Mouse (Mus musculus): Measurements from ENCODE around the gene Cmah. TPM values are rescaled to one million over a fixed set of nuclear protein-coding genes. Genes with fewer than 3 reads are reported as not detected.

Cmah gene
- polyA plus RNA-seq, 1 experiment from 2014 or later, result 0.37 TPM

DNA sequence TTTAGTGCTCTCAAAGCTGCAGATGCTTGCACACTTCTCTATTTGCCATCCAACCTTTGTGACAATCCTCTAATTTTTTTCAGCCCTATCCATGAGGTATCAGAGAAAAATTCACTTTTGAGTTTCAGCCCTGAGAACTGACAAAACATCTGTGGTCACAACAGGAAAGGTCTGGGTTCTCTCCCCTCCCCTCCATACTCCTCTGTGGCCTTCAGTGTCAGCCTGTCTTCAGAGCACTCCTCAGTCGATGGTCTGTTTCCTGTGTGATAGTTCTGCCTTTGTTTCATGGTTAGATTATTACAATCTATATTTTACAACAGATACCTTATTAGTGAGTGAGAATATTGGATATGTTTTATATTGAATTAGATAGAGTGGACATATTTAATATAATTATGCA lies 184.2 kb downstream of the Cmah start:
- 78% methylated on average over 1 of the region's 1 CpGs for WGBS
- DNase-seq (ENCODE audit: low spot score) (no peak), ATAC-seq (replicated peaks; ENCODE audit: low FRiP score) (no peak)

DNA sequence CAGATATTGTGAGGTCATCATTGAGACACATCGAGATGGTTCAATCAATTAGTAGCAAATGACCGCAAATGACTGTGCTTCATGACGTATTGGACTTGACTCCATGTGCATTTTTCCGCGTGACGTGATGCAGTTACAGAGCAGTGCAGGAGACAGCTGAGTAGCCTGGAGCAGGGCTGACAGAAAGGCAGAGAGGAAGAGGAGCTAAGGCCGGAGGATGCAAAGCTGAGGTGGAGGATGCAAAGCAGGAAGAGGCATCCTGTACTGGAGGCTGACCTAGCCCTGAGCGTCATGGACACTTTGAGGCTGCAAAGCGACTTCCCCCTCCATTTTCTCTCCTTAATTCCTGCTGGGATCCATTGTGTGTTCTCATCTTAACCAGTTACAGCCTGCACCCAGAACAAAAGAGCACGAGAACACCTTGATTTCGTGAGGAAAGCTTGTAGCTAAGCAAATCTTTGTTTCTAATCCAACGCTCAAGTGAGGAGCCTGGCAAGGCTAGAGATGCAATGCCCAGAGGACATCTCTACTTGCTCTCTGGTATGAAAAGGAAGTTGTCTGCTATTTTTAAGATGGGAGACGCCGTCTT lies 184.8 kb downstream of the Cmah start:
- no peak overlapping the region for H3K9ac ChIP-seq (ENCODE audit: low read length)
- no peaks in the 10 kb centered on the region for H3K9me3 ChIP-seq (ENCODE audit: control insufficient read depth, low read length)
- peak; percentile 19 for DNase-seq (ENCODE audit: low spot score)
- WGBS, result 76% methylated on average over 14 of the region's 14 CpGs
- no peak for ATAC-seq (replicated peaks; ENCODE audit: low FRiP score)
- H3K36me3 ChIP-seq (ENCODE audit: control insufficient read depth, insufficient read depth, low read length), result no peaks in the 10 kb centered on the region
- H3K27me3 ChIP-seq (ENCODE audit: control insufficient read depth, insufficient read depth, low read length), result no peaks in the 10 kb centered on the region
- H3K4me3 ChIP-seq (ENCODE audit: low read depth, low read length), result no peak overlapping the region
- no peaks in the 10 kb centered on the region for H3K4me1 ChIP-seq (replicated peaks; ENCODE audit: control insufficient read depth, insufficient read depth, low read length)
- H3K27ac ChIP-seq (ENCODE audit: low read depth, low read length), result no peak overlapping the region
- no peak overlapping the region for H3K4me2 ChIP-seq (ENCODE audit: low read depth, low read length, severe bottlenecking)

More for the DNA sequence above, 184.2 kb downstream of the Cmah start:
- H3K27me3 ChIP-seq (ENCODE audit: control insufficient read depth, insufficient read depth, low read length), result no peaks in the 10 kb centered on the region
- no peak overlapping the region for H3K27ac ChIP-seq (ENCODE audit: low read depth, low read length)
- H3K4me3 ChIP-seq (ENCODE audit: low read depth, low read length), result no peak overlapping the region
- H3K36me3 ChIP-seq (ENCODE audit: control insufficient read depth, insufficient read depth, low read length), result no peaks in the 10 kb centered on the region
- H3K9me3 ChIP-seq (ENCODE audit: control insufficient read depth, low read length), result no peaks in the 10 kb centered on the region
- H3K4me1 ChIP-seq (replicated peaks; ENCODE audit: control insufficient read depth, insufficient read depth, low read length), result no peaks in the 10 kb centered on the region
- H3K9ac ChIP-seq (ENCODE audit: low read length), result no peak overlapping the region
- no peak overlapping the region for H3K4me2 ChIP-seq (ENCODE audit: low read depth, low read length, severe bottlenecking)

DNA sequence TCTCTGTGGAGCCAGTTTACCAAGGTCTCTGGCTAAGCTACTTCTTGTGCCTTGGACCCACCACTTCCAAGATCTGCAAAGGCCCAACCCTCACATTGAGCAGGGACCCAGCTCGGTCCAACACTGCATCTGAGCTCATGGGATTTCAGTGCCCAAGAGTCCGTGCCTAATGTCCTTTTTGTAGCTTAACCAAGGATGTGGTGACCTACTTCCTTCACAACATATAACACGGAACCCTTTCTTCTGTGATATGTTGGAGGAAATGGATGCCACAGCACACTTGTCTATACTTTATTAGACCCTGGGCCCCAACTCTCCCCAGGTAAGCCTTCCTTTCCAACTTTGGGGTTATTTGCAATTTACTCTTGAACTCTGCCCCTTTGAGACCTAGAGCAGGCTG lies 186.5 kb downstream of the Cmah start:
- no peak overlapping the region for H3K4me2 ChIP-seq (ENCODE audit: low read depth, low read length, severe bottlenecking)
- H3K9ac ChIP-seq (ENCODE audit: low read length), result no peak overlapping the region
- no peak overlapping the region for H3K27ac ChIP-seq (ENCODE audit: low read depth, low read length)
- 80% methylated on average over 3 of the region's 3 CpGs for WGBS
- no peaks in the 10 kb centered on the region for H3K27me3 ChIP-seq (ENCODE audit: control insufficient read depth, insufficient read depth, low read length)
- H3K36me3 ChIP-seq (ENCODE audit: control insufficient read depth, insufficient read depth, low read length), result no peaks in the 10 kb centered on the region
- DNase-seq (ENCODE audit: low spot score), result peak; percentile 18
- ATAC-seq (replicated peaks; ENCODE audit: low FRiP score), result no peak
- no peaks in the 10 kb centered on the region for H3K4me1 ChIP-seq (replicated peaks; ENCODE audit: control insufficient read depth, insufficient read depth, low read length)
- H3K4me3 ChIP-seq (ENCODE audit: low read depth, low read length), result no peak overlapping the region
- H3K9me3 ChIP-seq (ENCODE audit: control insufficient read depth, low read length), result no peaks in the 10 kb centered on the region

DNA sequence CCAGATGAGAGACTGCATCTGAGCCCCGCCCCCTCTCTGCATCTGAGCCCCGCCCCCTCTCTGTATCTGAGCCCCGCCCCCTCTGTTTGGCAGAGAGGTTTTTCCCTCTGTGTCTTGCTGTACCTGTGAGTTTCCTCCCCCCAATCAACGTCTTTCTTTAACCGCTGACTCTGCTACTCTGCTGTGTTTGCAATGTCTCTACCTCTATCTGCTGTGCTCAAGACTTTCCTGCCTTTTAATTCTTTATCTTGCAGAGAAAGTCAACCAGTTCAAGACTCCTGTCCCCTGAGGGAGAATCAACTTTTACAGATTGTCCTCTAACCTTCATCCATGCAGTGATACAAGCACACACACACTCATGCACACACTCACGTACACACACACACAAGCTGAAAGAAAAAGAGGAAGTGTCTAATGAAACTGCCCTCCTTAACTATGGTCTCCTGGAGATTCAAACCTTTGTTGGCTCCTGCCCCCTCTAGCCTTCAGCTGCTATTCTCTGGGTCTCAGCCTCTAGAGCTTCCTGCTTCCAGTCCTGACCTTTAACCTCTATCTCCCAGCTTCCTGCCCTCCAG lies 188.0 kb downstream of the Cmah start:
- H3K36me3 ChIP-seq (ENCODE audit: control insufficient read depth, insufficient read depth, low read length), result no peaks in the 10 kb centered on the region
- no peaks in the 10 kb centered on the region for H3K4me1 ChIP-seq (replicated peaks; ENCODE audit: control insufficient read depth, insufficient read depth, low read length)
- no peaks in the 10 kb centered on the region for H3K9me3 ChIP-seq (ENCODE audit: control insufficient read depth, low read length)
- WGBS, result 49% methylated on average over 6 of the region's 6 CpGs
- no peaks in the 10 kb centered on the region for H3K27me3 ChIP-seq (ENCODE audit: control insufficient read depth, insufficient read depth, low read length)
- no peak overlapping the region for H3K27ac ChIP-seq (ENCODE audit: low read depth, low read length)
- H3K9ac ChIP-seq (ENCODE audit: low read length), result no peak overlapping the region
- H3K4me3 ChIP-seq (ENCODE audit: low read depth, low read length), result no peak overlapping the region
- DNase-seq (ENCODE audit: low spot score), result peak; percentile 43
- ATAC-seq (replicated peaks; ENCODE audit: low FRiP score), result no peak
- H3K4me2 ChIP-seq (ENCODE audit: low read depth, low read length, severe bottlenecking), result no peak overlapping the region

DNA sequence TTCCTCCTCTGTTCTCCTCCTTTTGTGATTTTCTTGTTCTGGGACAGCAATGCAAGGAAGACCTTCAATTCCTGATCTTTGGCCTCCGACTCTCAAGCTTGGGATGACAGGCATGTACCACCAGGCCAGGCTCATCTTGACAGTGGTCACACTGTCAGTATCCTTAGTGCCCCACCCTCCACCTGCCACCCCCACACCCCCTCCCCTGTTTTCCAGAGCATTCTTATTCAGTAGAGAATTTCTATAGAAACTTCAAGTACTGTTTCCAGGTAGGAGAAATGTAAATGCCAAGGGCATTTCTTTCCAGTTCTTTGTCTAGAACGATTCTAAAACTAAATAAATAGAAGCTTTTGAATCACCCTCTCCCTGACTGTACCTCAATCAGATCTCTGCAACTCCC lies 190.6 kb downstream of the Cmah start:
- H3K9me3 ChIP-seq (ENCODE audit: control insufficient read depth, low read length), result no peaks in the 10 kb centered on the region
- H3K4me2 ChIP-seq (ENCODE audit: low read depth, low read length, severe bottlenecking), result no peak overlapping the region
- 76% methylated on average over 2 of the region's 2 CpGs for WGBS
- DNase-seq (ENCODE audit: low spot score), result no peak
- ATAC-seq (replicated peaks; ENCODE audit: low FRiP score), result no peak
- no peak overlapping the region for H3K4me3 ChIP-seq (ENCODE audit: low read depth, low read length)
- no peak overlapping the region for H3K27ac ChIP-seq (ENCODE audit: low read depth, low read length)
- no peaks in the 10 kb centered on the region for H3K27me3 ChIP-seq (ENCODE audit: control insufficient read depth, insufficient read depth, low read length)
- H3K4me1 ChIP-seq (replicated peaks; ENCODE audit: control insufficient read depth, insufficient read depth, low read length), result peaks cover 7% of the 10 kb centered on the region
- H3K9ac ChIP-seq (ENCODE audit: low read length), result no peak overlapping the region
- H3K36me3 ChIP-seq (ENCODE audit: control insufficient read depth, insufficient read depth, low read length), result no peaks in the 10 kb centered on the region

DNA sequence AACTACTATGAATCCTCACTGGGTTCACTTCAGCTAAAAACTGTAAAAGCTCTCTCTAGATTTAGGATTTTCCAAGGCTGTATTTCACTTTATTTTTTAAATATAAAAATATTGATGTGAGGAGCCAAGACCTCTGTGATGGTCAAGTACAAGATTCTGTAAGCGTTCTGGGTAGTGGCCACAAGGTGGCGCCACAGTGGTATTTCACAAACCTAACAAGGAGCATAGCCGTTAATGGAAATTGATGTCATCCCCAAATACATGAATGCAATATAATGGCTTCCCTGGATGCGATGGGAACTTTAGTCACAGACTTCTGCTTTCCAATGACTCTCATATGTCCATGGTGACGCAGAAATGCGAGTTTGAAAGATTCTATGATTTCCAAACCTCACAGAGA lies 191.7 kb downstream of the Cmah start:
- H3K9me3 ChIP-seq (ENCODE audit: control insufficient read depth, low read length), result no peaks in the 10 kb centered on the region
- DNase-seq (ENCODE audit: low spot score), result peak; percentile 76
- no peak overlapping the region for H3K27ac ChIP-seq (ENCODE audit: low read depth, low read length)
- WGBS, result 38% methylated on average over 6 of the region's 6 CpGs
- H3K9ac ChIP-seq (ENCODE audit: low read length), result no peak overlapping the region
- no peak for ATAC-seq (replicated peaks; ENCODE audit: low FRiP score)
- no peaks in the 10 kb centered on the region for H3K27me3 ChIP-seq (ENCODE audit: control insufficient read depth, insufficient read depth, low read length)
- no peak overlapping the region for H3K4me2 ChIP-seq (ENCODE audit: low read depth, low read length, severe bottlenecking)
- H3K36me3 ChIP-seq (ENCODE audit: control insufficient read depth, insufficient read depth, low read length), result no peaks in the 10 kb centered on the region
- H3K4me3 ChIP-seq (ENCODE audit: low read depth, low read length), result no peak overlapping the region
- H3K4me1 ChIP-seq (replicated peaks; ENCODE audit: control insufficient read depth, insufficient read depth, low read length), result peaks cover 7% of the 10 kb centered on the region

DNA sequence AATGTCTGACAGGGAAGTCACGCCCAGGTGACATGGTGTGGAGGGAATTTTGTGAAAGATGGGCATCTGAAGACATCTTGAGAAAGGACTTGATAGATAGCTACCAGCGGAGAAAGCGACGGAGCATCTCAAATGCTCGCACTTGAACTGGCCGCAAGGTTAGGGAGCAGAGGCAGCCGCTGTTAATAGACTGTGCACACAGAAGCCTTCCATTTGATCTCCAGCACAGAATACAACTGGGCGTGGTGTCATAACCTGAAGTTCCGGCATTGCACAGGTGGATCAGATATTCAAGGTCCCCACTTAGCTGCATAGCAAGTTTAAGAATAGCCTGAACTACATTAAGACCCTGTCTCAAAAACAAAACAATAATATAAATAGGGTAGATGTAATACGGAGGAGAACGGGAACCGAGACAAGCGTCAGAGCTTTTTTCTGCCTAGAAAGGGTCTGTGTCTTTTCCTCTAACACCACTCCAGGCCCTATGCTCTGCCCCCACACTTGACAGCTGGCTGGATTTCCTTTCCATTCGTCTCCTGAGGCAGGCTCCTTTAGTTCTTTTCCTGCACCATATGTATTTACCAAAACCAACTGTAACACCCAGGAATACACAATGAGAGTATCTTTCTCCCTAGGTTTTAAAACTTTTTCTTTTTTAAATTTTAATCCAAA lies 192.9 kb downstream of the Cmah start:
- H3K9ac ChIP-seq (ENCODE audit: low read length), result no peak overlapping the region
- peaks cover 7% of the 10 kb centered on the region for H3K4me1 ChIP-seq (replicated peaks; ENCODE audit: control insufficient read depth, insufficient read depth, low read length)
- DNase-seq (ENCODE audit: low spot score), result peak; percentile 33
- H3K36me3 ChIP-seq (ENCODE audit: control insufficient read depth, insufficient read depth, low read length), result no peaks in the 10 kb centered on the region
- 90% methylated on average over 14 of the region's 14 CpGs for WGBS
- no peak for ATAC-seq (replicated peaks; ENCODE audit: low FRiP score)
- H3K27ac ChIP-seq (ENCODE audit: low read depth, low read length), result no peak overlapping the region
- H3K9me3 ChIP-seq (ENCODE audit: control insufficient read depth, low read length), result no peaks in the 10 kb centered on the region
- no peaks in the 10 kb centered on the region for H3K27me3 ChIP-seq (ENCODE audit: control insufficient read depth, insufficient read depth, low read length)
- no peak overlapping the region for H3K4me2 ChIP-seq (ENCODE audit: low read depth, low read length, severe bottlenecking)
- no peak overlapping the region for H3K4me3 ChIP-seq (ENCODE audit: low read depth, low read length)

DNA sequence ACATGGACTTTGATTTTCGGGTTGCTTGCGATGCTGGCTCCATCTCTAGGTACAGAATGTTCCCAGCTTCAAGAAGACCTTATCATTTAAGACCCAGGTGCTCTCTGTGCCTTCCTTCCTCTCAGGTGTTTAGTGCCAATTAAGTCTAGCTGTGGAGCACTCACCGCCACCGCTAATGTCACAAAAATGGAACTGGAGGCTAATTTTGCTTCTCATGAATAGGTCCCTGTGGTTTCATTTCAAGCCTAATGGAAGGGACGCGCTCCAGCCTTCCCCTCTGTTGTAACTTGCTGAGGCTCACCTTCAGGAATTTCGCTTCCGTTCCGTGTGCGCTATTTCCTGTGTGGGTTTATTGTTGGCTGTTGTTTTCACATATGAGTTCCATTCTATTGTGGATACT lies 193.6 kb downstream of the Cmah start:
- Histone ChIP-seq H3K9me3 (ENCODE audit: control insufficient read depth, low read length) (no peaks in the 10 kb centered on the region), H3K27me3 (ENCODE audit: control insufficient read depth, insufficient read depth, low read length) (no peaks in the 10 kb centered on the region), H3K27ac (ENCODE audit: low read depth, low read length) (no peak overlapping the region), H3K9ac (ENCODE audit: low read length) (no peak overlapping the region), H3K36me3 (ENCODE audit: control insufficient read depth, insufficient read depth, low read length) (no peaks in the 10 kb centered on the region), H3K4me2 (ENCODE audit: low read depth, low read length, severe bottlenecking) (no peak overlapping the region), H3K4me1 (replicated peaks; ENCODE audit: control insufficient read depth, insufficient read depth, low read length) (peaks cover 7% of the 10 kb centered on the region), H3K4me3 (ENCODE audit: low read depth, low read length) (no peak overlapping the region)
- no peak for ATAC-seq (replicated peaks; ENCODE audit: low FRiP score)
- peak; percentile 16 for DNase-seq (ENCODE audit: low spot score)
- WGBS, result 87% methylated on average over 10 of the region's 10 CpGs

All from forebrain, embryonic 11.5 days (tissue).